Mouse (Mus musculus): ENCODE data around the gene Grip2.

Gene Grip2

DNA sequence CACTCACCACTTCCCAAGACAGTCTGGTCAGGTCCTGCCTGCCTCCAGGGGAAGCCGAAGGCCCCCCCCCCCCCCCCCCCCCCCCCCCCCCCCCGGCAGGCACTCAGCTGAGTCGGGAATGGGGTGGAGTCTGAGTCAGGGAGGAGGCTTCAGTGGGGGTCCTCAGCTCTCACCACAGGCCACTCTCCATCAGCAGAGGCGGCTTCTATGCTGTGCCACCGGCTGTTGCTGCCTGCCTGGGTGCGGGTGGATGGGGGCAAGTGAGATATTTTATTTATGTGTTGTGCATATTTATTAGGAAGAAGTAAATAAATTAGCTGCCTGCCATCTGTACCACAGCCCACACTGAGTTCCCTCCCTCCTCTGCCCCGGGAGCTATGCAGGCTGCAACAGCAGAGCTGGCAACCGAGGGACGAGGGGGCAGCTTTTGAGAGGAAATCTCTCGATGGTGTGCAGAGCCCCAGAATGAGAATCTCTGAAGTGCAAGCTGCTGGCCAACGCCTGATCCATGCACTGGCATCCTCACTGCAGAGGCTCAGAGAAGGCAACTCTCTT lies at the start of gene Grip2:
Grip2 (minus strand) TSS at position 235 of the 555 bp plus-strand sequence.
- no peak for DNase-seq (ENCODE audit: low read depth)

DNA sequence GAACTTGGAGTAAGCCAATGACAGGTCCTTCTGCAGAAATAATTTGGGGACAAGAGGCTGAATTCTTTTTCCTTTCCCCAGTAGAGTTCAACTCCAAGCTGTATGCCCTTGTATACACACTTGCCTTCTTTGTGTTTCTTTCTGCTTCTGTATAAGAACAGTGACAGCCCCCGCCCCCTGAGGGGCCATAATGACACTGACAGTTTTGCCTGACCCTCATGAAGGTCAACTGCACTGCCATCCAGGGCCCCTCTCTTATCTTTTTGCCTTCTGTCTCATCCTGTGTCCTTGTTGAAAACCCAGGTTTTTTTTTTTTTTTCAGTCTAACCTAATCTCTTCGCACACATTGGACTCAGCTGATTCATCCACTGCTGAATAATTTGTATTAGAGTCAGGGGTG lies 45.7 kb upstream of the Grip2 start:
- no peak for DNase-seq (ENCODE audit: low read depth)

DNA sequence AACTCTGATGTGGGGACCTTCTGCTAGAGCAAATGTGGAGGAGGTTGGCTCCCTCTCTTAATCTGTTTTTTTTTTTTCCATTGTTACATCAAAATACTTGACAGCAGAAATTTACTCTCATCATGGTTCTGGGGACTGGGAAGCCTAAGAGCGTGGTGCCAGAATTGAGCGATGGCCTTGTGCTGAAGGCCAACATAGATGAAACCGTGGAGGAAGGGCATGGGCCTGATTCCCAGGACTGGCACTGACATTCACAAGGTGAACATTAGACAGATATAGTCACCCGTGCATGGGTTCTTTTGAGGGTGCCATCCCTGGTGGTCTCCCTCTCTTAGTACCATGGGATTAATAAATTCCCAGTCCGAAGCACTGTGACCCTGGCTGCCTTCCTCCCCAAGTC lies 41.0 kb upstream of the Grip2 start:
- DNase-seq (ENCODE audit: low read depth) = no peak

DNA sequence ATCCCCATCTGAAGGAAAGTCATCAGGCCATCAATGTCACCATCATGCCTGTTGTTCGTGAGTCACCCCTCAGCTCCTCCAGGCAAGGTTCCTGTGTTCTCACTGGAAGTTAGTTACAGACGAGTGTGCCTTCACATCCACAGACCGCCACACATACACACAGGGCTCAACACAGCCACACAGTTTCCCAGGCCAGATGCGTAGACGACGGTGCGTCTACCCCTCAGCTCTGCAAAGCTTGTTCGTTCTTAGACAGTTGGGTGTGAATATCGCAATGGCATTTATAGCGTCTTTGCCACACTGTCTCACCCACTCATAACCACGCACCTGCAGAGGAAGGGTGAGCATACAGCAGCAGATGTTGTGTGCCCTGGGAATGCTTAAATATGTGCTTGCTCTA lies 38.6 kb upstream of the Grip2 start:
- no peak for DNase-seq (ENCODE audit: low read depth)

DNA sequence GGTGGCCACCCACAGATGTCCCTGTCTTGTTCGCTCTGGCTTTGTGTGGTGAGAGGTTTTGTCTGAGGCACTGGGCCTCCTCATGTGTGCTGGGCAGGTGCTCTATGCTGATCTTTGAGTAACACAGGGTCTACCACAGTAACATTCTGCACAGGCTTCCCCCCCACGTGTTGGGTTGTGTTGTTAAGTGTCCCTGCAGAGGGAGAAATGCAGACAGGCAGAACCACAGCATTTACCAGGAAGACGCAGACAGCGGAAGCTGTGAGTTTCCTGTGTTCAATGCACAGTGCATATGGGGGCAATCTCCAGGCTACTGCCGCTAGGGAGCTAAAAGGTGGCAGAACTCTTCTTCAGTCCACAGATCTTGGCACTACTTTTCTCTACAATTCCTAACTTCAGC lies 37.5 kb upstream of the Grip2 start:
- no peak for DNase-seq (ENCODE audit: low read depth)

DNA sequence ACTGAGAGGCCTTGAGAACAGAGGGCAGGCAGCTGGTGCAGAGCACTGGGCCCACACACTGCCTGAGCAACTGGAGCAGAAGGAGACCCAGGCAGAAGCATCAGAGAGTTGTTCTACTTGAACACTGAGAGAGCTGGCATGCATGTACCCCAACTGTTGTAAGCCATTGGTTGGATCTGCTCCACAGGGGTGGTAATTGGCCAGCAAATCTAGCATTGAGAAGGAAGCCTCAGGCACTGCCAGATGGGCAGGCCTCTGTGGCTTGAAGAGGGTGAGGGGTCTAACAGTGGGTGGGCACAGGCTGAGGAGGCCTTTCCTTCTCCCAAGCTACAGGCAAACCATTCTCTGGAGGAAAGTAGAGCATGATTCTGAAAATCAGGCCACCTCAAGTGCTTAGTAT lies 35.8 kb upstream of the Grip2 start:
- DNase-seq (ENCODE audit: low read depth) = no peak

DNA sequence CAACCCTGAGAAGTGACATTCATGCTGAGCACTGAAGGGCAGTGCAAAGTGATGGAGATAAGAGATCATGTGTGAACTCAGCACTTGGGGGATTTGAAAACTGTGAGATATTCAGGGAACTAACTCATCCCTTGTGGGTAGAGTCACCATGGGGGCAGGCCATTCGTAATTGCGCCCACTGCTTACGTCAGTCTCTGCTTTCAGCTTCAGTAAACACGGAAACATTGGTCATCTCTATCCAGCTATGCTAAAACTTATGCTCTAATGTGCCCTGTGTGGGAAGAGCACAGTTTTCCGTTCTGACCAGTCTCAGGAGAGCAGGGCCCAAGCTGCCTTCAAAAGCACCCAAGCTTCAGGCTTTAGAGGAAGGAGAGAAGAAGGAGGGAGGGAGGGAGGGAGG lies 31.3 kb upstream of the Grip2 start:
- no peak for DNase-seq (ENCODE audit: low read depth)

DNA sequence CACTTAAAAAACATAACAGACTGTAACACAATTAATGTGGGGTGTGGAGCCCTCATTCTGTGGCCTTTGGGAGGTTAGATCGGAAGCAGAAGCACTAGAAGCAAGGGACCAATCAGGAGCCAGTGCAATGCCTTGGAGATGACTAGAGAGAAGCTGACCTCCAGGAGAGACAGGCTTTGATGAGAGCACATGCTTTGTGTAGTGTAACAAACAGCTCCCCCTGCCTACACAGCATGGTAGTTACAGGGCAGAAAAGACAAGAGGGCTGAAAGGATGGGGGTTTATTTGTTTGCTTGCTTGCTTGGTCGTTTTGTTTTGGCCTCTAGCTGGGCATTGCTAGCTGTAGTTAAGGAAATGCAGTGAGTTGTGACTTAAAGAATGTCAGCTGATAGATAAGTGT lies 25.5 kb upstream of the Grip2 start:
- DNase-seq (ENCODE audit: low read depth) = peak; percentile 22

DNA sequence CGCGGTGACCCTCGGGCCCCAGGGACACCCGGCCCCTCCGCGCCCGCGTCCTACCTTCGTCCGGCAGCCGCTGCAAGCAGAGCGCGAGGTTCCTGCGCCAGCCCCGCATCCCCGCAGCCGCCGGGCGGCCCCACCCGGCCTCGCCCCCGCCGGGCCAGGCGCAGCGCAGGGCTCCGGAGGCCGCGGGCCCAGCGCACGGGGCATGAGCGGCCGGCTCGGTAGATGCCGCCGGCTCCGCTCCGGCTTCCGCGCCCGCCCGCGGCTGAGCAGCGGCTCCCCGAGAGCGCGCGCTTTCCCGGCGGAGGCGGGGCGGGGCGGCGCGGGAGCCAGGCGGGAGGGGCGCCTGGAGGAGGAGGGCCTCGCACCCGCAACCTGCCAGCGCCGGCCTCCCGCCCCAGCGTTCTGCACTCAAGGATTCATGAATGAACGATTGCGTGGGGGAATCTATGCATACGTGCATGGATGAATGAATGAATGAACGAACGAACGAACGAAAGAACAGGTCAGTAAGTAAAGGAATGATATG lies 16.6 kb upstream of the Grip2 start:
- DNase-seq (ENCODE audit: low read depth) = no peak

DNA sequence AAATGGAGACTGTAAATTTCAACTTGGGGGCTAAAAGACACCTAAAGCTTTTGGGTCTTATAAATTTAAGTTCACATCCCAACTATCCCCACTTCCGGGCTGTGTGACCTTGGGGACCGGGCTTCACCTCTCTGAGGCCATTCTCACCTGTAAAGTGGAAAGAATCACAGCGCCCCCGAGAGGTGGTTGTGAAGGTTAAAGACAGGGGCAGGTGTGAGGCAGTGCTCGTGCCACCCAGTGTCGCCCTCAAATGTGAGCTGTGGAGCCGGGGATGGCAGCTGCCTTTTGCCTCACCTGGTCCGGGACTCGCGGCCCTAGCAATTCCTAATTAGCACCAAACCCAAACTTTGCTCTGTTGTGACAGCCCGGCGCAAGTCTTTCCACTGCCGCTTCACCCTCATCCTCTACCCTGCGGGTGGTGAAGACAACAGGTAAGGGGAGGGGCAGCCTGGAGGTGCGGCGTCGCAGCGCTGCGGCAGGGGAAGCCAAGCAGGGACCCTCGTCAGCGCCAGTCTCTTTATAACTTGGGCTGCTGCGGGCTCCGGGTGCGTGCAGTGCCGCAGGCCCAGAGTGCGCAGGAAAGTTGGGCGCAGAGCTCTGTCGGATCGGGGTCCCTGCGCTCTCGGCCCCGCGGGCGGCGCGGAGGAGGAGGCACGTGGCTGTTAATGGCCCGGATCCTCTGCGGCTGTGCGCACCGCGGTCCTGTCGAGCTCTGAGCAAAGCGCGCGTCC lies 16.0 kb upstream of the Grip2 start:
- no peak for DNase-seq (ENCODE audit: low read depth)

DNA sequence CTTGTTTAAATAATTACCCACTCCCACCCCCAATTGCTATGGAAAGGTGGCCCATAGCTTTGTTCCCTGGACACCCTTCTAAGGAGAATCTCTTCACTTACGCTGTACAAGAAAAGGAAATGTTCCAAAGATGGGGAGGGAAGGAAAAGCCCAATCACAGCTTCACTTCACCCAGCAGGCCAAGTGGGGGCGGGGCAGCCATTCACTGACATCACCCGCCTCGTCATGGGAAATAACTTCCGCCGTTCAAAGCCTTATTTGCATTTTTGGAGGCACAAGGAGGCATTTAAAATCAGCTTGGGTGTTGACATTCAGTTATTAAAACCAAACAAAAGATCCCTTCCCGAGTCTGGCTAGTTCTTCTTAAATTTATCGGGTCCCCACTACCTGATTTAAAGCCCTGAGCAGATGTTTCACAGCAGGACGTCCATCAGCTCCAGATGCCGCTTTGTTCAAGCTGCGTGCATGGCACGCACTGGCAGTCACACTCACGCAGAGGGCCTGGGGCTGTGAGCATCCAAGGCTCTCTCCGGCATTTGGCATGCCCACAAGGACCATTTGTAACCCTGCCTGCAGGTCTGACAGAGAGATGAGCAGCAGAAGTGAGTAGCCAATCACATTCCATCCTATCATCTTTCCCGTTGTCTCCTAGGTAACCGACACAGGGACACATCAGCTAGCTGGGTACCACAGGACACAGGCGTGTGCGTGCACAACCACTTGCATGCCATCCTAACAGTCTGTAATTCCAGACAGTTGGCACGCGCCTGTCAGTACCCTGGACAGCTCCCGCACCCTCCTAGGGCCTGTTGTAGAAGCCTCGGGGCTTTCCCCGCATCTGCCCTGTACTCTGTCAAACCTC lies 12.2 kb upstream of the Grip2 start:
- peak; percentile 43 for DNase-seq (ENCODE audit: low read depth)

DNA sequence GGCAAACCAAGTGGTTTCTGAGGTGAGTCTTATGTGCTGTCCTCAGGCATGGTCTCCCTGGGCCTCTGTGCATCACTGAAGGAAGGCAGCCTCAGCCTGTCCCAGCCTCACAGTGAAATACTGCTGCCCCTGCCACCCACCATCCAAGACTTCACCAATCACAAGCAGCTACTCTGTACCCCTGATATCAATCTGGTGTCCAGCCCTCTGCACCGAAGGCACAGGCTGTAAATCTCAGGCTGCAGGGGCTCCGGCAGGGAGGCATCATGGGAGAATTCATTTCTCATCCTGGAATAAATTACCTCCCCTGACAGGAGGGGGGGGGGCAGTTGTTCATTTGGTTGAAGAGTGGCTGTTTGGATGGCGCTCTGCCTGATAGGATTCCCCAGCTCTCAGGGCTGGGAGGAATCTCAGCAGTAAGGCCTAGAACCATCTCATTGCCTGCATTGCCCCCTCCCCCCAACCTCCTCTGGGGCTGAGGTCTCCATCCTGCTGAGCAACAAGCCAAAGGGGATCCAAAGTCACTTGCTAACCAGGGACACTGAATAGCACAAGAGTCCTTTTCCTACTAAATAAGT lies 5.9 kb upstream of the Grip2 start:
- no peak for DNase-seq (ENCODE audit: low read depth)

DNA sequence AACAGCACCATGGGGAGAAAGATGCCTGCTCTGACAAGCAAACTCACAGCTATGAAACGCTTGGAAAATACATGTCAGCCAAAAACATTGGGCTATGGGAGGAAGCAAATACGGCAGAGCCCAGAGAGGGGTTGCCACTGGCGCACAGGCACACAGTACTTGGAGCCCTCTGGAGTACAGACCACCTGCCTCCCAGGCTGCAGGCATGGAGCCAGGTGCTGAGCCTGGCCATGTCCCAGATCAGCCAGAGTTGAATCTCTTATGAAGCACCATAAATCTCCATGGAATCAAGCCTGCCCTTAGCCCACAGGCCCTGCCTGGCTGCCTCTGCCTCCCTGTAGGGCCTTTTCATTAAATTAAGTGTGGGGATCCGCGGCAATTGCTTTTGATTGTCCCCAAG lies 876 bp upstream of the Grip2 start:
- DNase-seq (ENCODE audit: low read depth) = no peak

DNA sequence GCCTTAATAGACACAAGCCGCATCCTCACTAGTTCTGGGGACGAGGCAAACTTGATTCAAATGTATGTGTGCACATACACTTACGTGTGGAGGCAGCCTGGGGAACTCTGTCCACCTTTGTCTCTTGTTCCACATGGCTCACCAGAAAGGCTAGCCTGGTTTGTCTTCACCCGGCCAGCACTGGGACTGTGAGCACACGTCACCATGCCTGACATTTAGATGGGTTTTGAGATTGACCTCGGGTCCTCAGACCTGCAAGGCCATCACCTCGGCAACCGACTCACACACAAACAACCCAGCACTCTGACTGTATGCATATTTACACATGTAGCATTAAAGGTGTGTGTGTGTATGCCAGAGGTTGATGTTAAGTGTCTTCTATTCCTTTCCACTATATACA lies 8.8 kb downstream of the Grip2 start:
- DNase-seq (ENCODE audit: low read depth) = no peak

DNA sequence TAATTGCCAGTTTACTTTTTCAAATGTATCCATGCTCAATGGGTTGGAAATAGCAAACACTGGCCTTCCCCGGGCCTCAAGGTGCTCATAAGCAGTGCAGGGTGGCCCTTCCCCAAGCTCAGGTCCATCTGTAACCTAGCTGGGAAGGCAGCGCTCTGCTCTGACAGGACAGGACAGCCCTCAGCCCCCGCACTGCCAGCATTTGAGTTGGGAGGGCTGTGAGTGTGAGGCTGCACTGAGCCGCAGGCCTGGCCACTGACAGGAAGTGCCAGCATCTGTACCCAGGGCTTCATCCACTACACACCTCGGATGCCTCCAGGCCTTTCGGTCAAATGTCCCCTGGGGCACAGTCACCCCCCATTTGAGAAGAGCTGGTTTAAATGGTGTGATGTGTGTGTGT lies 11.1 kb downstream of the Grip2 start:
- DNase-seq (ENCODE audit: low read depth) = no peak

DNA sequence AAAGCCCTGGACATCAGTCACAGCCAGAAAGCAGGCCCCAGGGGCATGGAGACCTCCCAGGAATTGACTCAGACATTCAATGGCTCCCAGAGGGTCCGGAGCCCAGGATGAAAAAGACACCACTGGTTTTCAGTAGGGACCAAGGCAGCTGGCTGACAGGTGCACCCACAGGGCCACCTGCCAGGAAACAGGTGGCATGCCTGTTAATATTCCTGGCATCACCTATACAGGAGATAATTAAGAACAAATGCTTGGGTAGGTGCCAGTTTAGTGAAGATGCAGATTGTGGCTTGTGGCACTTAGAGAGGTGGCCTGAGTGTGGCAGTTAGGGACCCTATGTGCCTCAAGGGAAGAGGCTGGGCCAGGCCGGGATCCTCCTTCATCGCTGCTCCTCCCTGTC lies 13.4 kb downstream of the Grip2 start:
- no peak for DNase-seq (ENCODE audit: low read depth)

DNA sequence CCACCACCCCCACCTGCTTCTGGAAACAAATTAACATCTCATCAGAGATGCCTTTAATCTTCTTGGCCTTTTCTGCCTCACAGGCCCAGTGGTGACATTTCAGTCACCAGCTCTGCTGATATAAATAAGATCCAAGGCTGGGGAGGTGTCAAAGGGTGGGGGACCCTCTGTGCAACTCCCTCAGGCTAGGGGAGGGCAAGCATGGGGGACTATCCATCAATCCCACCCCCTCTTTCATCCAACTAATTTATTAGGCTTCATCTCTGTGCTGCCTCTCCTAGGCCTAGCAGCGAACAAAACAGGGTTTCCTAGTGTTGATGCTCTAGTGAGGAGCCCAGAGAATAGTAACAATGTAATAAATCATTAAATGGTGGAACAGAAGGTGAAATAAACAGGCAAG lies 17.0 kb downstream of the Grip2 start:
- no peak for DNase-seq (ENCODE audit: low read depth)

DNA sequence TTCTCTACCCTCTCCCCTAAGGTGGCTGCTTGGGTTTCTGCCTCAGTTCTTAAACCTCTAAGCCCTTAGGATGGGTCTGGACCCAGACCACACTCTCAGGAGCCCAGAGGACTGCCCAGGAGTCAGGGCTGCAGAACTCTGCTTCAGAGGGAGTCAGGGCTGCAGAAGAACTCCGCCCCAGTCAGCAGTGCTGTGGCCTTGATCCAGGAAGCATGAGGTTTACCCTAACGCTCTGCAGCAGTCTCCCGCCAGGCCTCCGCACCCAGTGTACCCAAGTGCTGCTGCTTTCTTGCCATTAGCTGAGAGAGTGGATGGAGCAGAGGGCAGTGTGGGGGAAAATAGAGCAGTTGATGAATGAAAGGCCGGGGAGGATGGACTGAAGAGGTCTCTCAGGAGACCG lies 19.0 kb downstream of the Grip2 start:
- no peak for DNase-seq (ENCODE audit: low read depth)

DNA sequence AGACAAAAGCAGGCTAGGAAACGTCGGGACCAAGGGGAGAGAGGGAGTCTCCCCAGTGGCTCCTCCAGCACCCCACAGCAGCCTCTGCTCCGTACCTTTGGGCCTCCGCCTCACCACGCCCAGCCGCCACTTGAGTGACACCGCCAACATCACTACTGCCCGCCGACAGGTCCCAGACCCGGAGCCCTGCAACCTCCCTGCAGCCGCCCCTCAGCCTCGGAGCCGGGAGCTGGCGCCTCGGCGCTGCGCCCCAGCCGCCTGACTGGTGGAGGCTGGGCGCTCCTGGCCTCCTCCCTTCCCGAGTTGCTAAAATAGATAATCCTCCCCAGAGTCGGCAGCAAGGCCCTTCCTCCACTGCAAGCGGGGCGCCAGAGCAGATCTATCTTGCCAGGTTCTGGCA lies 19.9 kb downstream of the Grip2 start:
- no peak for DNase-seq (ENCODE audit: low read depth)

DNA sequence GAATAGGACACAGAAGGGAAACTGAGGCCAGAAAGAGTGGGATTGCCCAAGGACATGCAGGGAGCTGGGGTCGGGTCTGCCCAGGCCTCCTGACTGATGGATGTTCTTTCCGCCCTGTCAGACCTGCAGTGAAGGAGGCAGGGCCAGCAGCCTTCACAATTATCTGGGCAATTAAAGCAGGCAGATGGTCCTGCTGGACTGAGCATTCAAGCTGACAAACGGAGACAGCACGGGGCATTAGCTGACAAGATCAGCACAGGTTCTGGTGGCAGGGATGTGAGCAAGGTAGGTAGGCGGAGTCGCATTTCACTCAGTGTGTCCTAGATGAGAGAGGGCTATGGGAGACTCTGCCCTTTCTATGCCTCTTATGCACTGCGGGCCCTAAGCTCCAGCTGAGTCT lies 22.9 kb downstream of the Grip2 start:
- no peak for DNase-seq (ENCODE audit: low read depth)

DNA sequence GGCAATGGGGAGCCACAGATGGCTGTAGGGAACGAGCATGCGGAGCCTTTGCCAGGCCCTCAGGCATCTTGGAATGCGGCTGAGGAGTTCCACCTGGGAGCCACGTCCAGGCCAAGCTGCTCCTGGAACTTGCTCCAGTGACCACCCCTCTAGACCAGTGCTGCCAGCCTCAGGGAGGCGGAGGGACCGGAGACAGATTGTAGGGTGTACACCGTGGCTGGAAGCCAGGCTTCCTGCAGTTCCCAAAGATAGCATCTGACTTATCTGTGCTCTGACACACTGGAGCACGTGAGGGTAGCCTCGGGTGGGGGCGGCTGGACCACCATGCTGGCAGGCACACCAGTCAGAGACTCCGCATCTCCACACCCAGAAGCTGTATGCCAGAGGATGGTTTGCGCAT lies 28.6 kb downstream of the Grip2 start:
- DNase-seq (ENCODE audit: low read depth) = no peak

DNA sequence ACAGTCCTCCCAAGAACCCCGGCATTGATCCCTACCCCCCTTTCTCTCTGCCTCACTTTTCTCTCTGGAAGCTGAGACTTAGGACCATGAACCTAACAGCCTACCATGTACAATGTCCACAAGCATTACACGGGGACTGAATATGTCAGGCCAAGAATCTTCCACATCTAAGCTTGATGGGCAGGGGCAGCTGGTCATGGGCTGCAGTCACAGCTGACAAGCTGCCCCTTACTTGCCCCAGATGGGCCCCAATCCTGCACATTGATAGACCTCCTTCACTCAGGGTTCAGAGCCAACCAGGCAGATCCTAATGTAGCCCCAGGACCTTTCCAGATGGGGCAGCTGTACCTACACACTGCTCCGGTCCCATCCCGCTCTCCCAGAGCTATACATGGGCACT lies 30.3 kb downstream of the Grip2 start:
- no peak for DNase-seq (ENCODE audit: low read depth)

DNA sequence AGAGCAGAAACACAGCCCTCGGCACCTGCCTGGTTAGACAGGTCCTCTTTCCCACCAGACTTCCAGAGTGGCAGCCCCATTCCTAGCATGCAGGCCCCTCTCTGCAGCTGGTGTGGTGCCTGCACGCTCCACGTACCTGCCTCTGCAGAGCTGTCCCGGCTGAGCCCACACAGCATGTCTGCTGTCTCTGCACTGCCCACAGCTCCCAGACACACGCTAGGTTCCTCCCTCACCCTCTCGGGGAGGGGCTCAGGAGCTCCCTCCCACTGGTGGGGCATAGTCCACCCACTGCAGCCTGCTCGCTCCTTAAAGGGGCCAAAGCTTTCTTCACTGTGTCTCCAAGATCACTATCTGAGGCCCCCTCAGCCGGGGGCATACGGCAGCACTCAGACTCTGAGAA lies 31.0 kb downstream of the Grip2 start:
- no peak for DNase-seq (ENCODE audit: low read depth)
